Mouse (Mus musculus) R1 (cell line): Measurements from ENCODE around the gene Nova2.

Source experiments
- DNase-seq: peaks from one replicate; pipeline ENCODE4 v3.0.0-alpha.2; 2018; ENCODE audit warnings: low read depth, low spot score

The Nova2 gene

GRCm38 (mm10) chr7:19010581-19010980 lies 84.9 kb downstream of the Nova2 start:
- DNase-seq, result no peak

GRCm38 (mm10) chr7:19012025-19012621 lies 86.4 kb downstream of the Nova2 start:
- DNase-seq, result no peak

- DNase-seq, result no peak
These were observed 87.2 kb downstream of the Nova2 start for GRCm38 (mm10) chr7:19012882-19013281.

GRCm38 (mm10) chr7:19014452-19014851 lies 88.8 kb downstream of the Nova2 start:
- DNase-seq, result peak; percentile 19
